Mouse (Mus musculus) adrenal gland (tissue): Measurements from ENCODE around the gene Tgm1.

Experiments used
- intact Hi-C: fragments of 180-260 bp; cut with DNase I; formaldehyde crosslinking; loops from one replicate; pipeline ENCODE4 v1.15.1; 2025

The Tgm1 gene

DNA sequence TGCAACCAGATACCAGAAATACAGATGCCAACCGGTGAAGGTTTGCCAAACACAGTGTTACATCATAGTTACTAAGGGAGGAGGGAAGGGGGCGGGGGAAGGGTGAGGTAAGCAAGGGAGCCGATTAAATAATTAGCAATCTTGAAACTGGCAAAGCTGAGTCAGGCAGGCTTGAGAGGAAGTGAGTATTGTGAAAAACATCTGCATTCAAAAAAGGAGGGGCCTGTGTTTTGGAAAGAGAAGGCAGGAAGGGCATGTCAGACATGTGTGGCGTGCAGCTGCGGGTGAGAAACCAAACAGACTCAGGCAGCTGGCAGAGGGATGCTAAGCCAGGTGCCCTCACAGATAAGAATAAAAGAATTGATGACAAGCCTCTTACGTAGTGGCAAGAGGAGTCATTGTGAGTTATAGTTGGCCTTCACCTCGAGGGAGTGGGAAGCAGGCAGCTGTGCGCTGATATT is 10.7 kb upstream of the Tgm1 start:
- intact Hi-C loops: no loop called here

DNA sequence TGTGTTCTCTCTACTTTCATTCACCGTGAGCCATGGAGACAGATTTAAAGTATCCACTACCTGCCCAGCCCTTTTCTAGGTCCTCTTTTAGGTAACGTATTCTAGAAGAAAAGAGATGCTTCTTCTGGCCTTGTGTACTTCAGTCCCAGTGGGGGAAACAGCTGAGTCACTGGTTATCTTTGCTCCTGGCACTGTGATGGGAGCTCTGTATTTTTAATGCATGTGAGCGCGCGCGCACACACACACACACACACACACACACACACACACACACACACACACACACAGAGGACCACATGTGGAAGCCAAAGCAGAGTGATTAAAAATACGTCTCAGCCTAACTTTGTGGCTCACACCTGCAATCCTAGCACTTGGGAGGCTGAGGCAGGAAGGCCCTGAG is 9.7 kb upstream of the Tgm1 start:
- intact Hi-C loops: no loop called here

DNA sequence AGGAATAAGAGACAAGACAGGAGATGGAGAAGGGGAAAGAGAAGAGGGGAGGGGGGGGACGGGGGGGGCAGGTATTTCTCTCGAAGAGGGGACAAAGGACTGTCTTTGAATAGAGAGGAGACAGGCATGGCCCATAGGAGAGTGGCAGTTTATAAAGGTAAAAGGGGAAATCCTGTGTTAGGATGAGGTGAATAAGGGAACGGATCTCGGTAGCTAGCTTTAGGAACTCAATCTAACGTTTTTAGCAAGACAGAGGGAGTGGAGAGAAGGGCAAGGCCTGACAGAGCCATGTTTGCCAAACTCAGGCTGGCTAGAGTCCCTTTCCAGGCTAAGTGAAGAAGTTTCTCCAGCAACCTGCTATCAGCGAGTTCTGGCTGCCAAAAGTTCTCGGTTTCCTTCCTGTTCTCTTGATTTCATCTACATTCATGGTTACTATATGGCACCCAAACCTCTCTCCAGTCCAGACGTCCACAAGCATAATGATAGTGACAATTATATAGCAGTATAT is 8.8 kb upstream of the Tgm1 start:
- intact Hi-C loops: no loop called here

DNA sequence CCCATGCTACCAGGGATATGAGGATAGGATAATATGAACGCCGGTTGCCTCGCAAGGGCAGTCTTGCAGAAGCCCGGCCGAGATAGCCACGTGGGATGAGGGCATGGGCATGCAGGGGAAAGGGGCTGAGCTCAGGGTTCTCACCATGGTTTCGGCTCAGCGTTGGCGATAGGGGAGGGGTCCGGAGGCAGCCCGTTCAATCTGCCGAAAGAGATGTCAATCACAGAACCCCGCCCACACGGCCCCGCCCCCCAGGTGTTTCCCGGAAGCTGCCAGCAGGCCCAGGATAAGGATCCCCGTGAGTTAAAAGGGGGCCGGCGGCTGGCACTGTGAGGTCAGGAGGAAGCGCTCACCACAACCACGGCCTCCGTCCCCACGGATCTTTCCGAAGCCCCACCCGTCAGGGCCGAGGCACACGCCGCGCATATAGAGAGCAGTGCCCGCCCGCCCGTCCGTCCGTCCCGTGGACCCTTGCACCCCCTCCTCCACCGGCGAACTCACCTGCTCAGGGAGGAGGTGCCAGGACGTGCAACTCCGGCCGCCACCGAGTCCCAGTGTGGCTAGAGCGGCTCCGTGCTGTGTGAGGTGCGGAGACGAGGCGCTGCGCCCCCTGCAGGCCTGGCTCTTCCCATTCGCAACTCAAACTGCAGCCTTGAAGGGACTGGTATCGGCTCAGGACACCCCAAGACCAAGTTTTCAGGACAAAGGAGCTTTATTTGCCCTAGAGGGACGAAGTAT is 8.1 kb upstream of the Tgm1 start, which contains the start of gene Rabggta:
Gene Rabggta, minus strand, starts transcription at position 564 of the 738 bp plus-strand sequence.
- intact Hi-C loops: no loop called here

DNA sequence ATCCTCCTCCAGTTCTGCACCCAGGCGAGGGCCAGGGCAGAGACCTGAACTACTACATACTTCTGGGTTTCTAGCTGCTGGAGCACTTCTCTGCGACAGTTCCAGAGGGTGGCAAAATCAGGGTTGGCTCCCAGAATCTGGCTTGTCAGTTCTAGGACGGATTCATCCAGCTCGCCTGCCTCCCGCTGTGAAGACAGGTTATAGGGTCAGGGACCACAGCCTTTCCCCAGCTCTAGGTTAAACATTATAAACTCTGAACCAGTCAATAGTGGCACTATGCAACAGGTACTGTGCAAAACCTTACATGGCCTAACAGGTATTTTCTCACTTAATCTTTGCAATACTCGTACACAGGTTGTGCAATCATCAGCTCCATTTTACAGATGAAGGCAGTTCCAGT is 7.3 kb upstream of the Tgm1 start:
- intact Hi-C loops: no loop called here

DNA sequence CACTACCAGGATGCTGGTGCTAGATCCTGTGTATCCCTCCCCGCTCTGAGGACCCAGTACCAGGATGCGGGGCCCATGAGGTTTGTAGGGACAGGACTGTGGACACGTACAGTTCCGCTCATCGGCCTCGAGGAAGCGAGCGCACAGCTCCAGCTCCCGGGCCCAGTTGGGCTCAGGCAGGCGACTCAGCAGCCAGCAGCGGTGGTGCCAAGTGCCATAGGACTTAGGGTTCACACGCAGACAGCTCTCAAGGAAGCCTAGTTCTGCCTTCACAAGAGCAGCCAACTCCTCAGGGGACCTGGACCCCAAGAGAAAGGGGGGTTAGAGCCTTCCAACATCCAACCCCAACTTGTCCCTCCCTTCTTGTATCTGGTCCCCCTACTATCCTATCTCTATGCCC is 6.9 kb upstream of the Tgm1 start:
- intact Hi-C loops: no loop called here

DNA sequence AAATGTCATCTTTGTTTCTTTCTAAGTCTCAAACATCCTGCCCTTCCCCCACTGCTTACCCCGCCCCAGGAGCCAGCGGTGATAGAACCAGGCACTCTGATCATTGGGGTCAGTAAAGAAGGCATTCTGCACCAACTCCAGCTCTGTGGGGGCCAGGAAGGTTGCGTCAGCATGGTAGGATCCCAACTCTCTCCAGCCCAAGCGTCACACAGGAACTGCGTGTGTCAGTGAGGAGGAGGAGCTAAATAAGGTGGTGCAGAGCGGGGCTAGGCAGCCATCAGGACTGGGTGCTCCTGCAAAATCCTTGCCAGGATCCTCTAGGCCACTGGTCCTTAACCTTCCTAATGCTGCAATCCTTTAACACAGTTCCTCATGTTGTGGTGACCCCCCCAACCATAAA is 6.0 kb upstream of the Tgm1 start:
- intact Hi-C loops: no loop called here

DNA sequence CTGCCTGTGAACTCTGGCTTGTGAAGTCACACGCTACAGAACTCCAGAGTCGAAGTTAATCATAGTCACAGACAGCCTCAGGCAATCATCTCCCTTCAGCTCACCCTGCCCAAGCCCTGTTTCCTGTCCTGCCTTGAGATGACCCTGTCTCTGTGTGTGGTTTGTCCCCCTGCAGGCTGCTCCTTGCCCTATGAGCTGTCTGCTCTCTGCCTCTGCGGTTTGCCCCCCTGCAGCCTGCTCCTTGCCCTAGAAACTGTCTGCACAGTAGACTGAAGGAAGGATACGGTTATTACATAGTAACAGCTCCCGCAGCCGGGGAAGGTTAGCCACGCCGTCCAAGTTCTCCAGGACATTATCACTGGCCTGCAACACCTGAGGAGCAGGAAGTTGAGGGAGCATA is 3.2 kb upstream of the Tgm1 start:
- intact Hi-C loops: no loop called here

DNA sequence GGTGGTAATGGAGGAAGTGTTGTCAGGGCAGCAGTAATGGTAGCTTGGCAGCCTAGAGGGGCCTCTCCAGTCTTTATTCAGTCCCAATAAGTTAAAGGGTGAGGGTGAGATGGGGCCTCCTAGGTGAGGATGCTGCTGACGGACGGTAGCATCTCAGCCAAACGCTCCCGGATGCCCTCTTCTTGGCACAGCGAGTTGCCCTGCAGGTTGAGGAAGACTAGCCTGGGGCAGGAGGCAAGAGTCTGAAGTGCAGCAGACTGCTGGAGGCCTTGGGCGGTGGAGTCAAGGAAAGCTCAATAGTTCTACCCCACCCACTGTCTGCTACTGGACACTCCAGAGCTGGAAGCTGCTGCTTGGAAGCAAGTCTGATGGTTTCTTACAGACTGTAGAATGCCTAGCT is 2.5 kb upstream of the Tgm1 start:
- intact Hi-C loops: no loop called here

DNA sequence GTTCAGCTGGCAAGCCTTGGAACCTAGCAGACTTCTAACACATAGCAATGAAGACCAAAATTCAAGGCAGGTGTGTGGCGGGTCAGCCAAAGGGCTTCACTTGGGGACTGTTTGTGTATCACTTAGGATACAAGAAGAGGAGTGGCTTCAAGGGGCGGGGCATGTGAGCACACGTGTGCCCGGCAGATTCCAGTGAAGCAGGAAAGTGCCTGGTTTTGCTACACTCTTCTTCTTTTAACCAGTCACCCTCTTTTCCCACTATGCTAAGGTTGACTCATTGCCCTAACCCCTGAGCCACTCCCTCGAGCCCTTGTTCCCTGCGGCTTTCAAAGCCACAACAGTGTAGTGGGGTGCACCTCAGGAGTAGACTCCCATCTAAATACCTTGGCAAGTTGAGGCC is 1.2 kb upstream of the Tgm1 start:
- intact Hi-C loops: no loop called here

DNA sequence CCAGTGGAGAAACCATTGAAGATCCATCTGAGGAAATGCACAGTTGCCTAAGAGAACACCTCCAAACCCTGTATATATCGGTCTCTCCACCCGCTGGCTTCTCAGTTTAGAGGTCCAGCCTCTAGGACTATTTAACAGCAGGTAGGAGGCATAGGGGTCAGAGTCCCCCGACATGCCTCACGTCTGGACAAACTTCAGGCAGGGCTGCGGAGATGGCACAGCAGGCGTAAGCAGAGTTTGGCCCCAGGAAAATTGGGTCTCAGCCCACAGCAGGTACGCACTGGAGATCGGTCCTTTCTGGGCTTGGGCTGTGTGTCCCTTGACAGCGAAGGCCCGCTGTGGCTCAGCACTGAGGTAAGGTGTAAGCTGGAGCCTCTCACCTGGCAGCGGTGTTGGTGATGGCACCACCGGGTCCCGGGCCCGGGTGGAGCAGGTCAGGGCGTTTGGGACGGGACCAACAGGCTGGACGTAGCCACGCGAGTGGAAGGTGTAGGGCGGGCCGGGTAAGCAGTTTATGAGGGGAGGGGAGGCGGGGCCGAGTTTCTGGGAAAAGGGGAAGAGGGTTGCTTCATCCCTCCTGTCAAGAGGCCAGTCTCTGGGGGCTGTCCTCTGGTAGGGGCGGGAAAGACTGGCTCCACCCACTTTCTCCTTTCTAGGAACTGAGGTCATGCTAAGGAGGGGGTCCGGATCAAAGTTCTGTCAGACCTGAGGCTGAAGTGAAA is 558 bp downstream of the Tgm1 start:
- intact Hi-C loops: no loop called here

DNA sequence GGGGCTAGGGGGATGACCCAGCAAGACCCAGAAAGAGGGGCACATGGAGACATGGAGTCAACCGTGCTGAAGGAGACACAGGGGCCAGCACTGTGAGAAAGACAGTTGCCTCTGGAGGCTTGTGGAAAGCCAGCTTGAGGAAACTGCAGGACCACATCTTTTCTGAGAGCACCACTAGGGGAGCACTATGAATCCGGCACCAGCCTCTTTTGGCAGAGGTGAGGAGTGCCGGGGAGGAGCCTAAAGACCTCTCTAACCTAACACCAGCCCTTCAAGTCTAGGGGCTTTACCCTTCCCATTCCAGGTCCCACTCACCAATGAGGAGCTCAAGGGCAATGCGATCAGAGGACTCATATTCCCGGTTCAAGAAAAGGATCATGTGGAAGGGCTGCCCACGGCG is 1.9 kb downstream of the Tgm1 start:
- intact Hi-C loops: no loop called here

DNA sequence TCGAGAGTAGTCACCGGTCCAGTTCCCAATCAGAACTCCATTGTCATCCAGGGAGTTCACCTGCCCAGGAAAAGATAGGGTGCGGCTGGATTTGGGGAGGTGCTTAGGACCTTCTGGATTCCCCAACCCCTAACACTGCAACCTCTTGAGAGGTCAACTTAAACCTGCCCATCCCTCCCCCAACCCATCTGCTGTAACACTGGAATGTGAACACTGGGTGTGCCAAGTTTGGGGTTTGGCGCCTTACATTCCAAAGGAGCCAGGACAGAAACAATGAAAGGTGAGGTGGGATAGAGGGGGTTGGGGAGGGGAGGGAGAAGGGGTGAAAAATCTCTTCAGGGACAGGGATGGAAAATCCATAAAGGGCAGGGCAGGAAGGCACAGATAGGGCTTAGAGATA is 4.2 kb downstream of the Tgm1 start:
- intact Hi-C loops: no loop called here

DNA sequence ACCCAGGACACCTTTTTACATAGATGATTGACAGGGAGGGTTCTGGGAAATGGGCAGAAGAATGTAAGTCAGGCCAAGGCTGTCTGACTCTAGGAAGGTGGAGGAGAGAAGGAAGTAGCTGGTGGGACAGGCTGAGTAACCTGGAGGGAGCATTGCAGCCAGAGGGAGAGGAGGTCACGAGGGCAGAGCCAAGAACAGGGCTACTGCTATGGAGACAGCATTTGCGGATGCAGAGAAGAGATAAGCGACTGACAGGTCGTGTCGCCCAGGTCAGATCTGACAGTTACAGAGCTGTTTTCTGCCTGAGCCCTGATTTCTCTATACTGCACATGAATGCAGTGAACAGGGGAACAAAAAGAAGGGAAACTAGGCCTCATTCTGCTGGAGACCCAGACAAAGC is 6.3 kb downstream of the Tgm1 start:
- intact Hi-C loops: no loop called here

DNA sequence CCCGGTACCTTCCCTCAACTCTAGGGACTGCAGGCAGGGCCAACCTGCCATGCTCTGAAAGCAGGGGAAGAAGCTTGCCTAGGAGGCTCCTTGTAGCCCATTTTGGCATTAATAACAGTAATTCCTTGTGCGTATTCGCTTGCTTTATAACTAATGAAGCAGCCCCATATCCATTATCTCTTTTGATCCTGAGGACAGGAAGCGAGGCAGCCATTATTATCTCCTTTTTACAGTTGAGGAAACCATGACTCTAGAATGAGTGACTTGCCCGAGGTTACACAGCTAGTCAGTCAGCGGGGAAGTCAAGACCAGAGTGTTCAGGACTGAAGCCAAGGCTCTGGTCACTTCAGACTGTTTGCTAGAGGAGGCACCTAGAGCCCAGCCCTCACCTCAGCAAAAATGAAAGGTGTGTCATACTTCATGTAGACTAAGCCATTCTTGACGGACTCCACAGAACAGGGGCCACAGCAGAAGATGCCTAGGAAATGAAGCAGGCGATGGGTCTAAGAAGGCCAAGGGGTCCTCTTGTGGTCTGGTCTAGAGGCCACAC is 7.6 kb downstream of the Tgm1 start:
- intact Hi-C loops: no loop called here

DNA sequence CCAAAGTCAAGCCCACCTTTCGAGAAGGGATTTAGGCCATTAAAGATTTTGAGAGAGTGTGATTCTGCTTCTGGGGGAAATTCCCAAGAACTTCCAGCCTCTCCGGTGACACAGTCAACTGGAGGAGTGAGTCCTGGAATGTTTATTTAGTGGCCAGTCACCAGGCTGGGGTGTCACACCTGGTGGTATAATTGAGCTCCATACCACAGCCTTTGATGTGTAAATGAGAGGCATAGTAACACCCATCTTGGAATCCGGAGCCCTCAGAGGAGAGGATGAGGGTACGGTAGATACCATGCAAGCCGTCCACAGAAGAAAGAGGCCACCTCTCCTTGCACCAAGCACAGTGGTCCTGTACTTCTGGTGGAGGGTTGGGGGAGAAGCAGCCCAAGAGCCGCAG is 11.0 kb downstream of the Tgm1 start:
- intact Hi-C loops: no loop called here

DNA sequence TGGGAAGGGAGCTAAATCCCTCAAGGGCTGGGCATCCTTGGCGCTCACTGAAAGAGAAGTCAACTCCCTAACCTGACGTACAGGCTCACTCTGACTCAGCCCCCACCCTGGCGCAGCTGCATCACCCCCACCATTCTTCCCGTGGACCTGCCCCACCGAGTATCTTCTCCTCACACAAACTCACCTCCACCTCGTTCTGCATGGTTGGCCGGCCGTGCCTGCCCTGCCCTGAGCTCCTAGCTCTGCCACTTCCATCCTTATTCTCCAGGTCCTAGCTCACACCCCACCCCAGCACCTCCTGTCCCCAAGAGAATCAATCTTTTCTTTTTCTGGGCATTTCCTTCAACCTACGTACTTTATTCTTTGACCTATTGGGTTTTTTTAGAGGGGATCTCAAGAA is 12.6 kb downstream of the Tgm1 start:
- intact Hi-C loops: no loop called here

DNA sequence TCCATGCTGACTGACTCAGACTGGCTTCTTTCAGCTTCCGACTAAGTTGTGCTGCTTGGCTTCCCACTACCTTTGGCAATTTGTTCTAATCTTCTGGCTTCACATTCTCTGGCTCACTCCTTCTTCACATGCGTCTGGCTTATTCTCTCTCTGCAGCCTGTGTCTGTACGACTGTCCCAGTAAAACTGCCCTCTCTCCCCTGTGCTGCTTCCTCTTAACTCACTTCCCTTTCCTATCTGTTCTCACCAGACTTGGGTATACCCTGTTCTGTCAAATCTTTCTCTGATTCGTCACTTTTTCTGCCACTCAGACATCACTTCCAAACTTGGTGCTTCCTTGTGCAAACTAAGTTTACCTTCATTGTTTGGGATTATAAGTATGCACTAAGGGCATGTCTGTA is 16.5 kb downstream of the Tgm1 start:
- intact Hi-C loops: no loop called here

DNA sequence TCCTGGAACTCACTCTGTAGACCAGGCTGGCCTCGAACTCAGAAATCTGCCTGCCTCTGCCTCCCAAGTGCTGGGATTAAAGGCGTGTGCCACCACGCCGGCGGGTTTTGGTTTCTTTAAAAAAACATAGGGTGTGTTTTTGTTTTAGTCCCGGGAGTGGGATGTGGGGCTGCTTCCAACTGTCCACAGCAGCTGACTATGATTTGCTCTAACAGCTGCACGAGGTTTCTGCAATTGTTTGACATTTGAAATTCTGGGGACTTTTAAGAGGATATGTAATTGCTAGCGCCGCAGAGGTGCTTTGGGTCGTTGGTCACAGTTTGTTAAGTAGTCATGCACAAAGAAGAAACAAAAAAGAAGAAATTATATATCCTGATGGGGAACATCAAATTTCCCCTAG is 24.3 kb downstream of the Tgm1 start:
- intact Hi-C loops: no loop called here

DNA sequence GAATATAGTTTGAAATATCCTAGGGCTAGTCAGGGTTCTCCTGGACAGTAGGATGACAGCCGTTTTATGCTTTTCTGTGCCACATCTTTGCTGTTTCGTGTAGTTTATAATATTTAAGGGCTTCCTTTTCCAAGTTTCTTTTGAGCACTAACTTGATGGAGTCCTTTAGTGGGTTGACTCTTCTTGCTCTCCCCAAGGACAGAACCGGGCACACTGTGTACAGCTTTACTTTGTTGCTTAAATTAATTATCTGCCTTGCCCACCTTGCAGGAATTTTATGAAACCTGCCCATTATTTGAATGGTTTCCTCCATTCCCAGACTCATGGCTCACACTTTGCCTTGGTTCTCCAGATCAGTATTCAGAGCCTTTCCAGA is 31.6 kb downstream of the Tgm1 start:
- intact Hi-C loops: no loop called here

DNA sequence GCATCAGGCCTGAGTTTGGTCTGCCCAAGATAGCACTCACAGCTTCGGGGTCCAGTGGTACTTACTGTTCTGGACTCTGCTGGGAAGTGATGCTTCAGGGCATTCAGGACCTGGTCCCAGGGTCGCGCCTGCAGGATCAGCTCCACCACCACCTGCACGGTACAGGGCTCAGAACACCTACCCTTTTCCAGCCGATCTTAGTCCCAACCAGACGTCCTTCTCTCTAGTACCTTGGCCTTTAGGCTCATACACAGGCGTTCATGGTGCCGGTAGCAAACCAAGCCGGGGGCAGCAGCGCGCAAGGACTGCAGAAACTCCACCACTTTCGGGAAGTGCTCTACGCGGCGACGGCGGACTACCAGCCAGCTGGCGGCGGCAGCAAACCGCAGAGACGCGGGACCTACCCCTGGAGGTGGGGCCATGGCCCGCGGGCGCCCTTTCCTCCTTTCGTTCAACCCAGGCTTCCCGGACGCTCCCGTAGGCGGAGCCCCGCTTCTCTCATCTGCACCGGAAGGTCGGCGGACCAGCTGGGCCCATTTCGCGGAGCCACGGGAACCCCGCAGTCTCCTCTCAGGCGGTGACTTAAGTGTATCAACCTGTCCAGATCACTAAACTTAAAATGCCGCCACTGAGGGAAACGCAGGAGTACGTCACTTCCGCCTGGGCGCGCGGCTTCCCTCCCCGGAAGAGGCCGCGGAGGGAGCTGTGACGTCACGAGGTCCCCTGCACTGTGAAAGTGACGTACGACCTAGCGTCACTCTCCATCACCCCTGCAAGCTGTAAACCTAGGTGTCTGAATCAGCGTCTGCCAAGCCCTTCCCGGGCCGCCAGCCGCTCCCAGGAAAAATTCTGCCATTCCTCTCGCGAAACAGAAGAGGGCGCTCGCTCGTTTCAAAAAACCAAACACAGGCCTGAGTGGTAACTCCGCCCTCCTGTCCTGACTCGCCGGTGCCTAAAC is 32.3 kb downstream of the Tgm1 start, which contains the start of gene Tinf2:
Gene Tinf2, minus strand, starts transcription at position 661 of the 958 bp plus-strand sequence.
- intact Hi-C loops: no loop called here
